Mouse (Mus musculus) regulatory T cell (primary cell): ENCODE measurements around the gene Plxdc2.
"Not testable (repeated sequence)": the region's sequence is repeated elsewhere in the genome, so short reads cannot be mapped to it uniquely, and the experiment has no call there.

Experiments used
- in situ Hi-C: fragments of 300-600 bp; cut with MboI, MseI; formaldehyde crosslinking; loops from one replicate; pipeline ENCODE4 v1.15.1; 2025; ENCODE audit warnings: high pct_unique_total_duplicates

Gene Plxdc2

DNA sequence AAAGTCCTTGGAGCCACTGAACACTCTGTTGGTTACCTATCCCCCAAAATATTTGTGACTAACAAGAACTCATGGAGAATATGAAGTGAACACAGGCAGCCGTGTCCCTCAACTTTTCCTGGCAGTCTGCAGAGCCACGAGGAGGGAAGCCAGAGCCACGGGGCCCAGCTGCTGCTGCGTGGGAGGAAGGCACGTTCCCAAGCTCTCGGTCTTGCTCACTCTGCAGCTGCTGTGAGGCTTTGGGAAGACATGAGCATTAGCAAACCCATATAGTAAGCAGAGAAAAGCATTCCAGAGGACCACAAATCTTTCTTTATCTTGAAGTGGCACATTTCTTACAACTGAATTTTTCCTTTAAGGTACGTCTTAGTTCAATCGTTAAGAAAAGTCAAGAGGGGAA, 382.1 kb downstream of the Plxdc2 start:
- in situ Hi-C loops, result no loop called here

DNA sequence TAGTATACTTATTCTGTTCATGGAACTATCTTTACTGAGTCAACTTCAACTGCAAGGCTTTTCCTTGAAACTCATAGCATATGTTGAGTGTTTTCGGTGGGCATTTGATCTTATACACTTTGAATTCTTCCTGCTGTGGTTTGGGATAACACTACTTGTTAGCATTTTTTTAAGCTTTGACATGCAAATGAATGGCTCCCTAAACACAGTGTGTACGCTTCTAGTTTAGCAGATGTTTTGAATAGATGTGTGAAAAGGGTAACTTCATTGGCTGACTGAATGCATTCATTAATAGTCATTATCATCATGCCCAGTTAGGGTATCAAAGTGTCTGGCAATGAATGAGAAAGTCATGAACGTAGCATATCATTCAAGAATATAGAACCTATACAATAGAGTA, 385.7 kb downstream of the Plxdc2 start:
- in situ Hi-C loops, result no loop called here

DNA sequence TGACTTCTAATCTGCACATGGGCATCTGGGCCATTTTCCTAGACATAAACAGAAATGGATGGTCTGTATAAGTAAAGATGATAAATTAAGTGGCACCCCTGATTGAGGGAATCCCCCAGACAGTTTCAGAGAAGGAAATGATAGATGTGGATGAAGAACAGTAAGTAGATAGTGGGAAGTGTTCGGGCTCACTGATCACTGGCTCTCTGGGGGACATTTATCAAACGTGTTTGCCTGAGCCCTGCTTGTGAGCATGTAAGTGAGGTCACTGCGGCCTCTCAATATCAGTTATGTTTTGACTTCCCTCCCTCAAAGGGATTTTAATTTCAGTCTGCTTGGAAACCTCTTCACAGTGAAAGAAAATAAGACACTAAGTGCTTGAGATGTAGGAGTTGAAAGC, 387.5 kb downstream of the Plxdc2 start:
- in situ Hi-C loops, result no loop called here

DNA sequence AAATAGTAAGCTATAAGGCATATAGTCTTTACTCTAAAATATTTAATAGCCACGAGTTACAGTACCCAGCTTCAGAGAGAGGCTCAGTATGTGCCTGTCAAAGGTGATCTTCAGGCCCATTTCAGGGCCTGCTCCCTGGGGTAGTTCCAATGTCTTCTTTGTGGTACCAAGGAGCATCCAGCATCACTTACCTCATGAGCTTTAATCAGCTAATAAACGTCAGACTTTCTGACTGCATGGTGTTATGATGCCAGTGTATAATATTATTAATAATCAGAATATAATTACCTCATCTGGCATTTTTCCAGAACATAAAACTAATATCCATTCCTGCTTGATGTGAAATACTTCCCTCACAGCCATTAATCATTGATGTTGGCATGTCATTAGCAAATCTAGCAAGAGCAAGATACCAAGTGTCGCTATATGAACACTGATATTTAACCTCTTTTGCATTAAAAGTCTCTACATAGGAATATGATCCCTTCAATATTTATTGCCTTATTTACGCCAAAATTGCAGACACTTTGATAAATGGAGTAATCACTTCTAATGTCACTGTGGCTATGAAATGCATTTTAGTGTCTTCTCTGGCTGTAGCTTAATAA, 393.3 kb downstream of the Plxdc2 start:
- in situ Hi-C loops, result no loop called here

DNA sequence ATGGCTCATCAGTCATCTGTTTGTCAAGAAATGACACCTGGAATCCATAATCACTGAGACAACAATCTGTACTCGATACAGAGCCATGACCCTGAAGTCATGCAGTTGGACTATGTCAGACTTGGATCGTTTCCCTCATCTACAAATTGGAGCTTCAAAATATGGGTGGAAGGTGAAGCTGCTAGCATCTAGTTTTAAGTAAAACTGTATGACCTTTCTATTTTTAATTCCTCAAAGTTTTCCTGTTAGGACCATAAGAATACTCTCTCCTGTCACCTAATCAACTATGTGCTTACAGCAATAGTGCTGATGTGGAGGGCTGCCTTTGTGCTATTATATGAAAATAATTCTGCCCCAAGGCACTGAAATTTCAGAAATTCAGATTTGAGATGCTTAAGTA, 401.1 kb downstream of the Plxdc2 start:
- in situ Hi-C loops, result no loop called here

DNA sequence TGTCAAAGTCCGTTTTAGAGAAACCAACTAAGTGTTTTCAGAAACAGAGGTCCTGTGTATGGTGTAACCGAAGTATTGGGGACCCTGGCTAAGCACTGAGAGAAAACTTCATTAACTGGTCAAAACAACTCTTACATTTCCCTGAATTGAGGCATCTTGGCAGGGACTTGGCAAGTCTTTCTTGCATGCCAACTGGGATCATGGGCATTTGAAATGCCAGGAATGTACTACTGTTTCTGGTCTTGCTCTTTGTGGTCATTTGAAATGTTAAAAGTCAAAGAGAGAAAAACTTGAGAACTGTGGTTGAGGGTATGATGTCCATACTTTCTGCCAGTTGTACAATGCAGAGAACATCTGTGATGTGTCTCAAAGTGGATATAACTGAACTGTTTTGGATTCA, 403.7 kb downstream of the Plxdc2 start:
- in situ Hi-C loops, result no loop called here

DNA sequence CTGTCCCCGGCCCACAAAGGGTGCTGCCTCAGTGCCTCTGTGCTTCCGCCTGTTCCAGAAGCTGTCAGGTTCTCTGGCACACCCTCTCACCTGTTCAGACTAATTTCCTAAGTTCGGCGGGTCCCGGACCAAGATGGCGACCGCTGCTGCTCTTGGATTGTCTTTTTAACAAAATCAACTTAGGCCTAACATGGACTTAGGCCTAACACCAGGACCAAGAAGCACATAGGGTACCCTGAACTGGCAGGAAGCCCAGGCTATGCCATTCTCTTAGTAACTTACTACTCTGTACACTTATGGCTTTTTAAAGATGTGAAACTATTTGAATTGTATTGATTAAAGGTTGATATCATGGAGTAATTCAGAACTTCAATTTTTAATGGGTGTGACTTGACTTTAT, 413.0 kb downstream of the Plxdc2 start:
- in situ Hi-C loops, result not testable (repeated sequence)

DNA sequence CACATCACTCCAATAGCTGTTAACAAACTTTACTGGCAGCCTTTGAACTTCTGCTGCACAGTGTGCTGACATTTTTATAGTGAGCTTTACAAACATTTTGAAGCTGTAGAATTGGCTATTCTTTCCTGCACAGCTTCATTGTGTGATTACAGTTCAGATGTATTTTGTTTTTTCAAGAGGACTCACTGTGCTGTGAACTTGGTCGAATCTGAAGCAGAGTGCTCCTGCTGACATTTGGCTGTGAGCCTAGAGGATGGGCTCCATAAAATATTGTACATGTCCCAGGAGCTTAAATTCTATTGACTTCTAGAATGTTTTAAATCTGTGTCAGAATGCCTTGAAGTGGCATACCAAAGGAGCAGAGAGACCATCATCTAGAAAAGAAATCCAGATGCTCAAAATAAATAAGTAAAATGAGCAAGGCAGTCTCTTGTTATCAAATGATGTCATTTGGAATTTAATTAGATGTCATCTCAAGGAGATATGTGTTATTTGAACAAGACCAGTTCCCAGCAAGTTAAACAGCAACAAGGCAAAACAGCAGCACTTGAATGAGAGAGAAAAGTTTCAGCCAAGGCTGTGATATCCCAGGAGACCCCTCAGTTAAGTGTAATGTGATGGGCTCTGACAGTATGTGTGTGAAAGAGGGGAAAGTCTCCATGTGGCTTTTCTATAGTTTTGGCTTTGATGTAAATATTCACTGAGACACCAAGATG, 417.5 kb downstream of the Plxdc2 start:
- in situ Hi-C loops, result no loop called here

DNA sequence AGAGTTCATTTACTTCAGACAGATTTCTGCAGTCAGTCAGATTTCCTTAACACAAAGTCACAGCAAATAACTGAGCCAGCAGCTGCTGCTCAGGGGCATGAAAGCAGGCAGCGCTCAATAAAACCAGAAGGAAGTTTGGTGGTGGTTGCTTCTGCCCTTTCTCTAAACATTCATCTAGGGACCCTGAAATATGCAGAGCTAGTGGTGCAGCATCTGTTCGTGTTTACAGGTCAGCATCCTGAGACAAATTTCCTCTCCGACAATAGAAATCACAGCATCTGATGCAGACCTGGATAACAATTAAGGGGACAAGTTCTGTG, 418.0 kb downstream of the Plxdc2 start:
- in situ Hi-C loops, result no loop called here

DNA sequence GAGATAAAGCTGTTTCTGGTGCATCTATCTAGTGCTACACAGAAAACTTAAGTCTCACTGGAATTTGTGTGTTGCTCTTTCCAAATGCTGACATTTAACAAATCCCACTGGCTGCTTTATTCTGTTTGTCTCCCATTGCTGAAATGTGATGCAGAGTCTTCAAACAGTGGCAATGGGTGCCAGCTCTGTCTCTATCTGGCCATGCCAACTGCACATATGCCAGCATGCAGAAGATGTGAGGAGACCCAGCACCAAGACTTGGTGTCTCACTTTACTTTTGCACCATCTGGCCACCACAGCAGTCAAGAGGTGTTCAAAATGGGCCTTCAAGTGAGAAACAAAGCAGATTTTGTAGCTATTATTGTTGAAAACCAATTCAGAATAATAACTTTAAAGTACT, 439.2 kb downstream of the Plxdc2 start:
- in situ Hi-C loops, result no loop called here
